8 mouse cellular contexts compared by ENCODE assay signal in the genomic region with DNA sequence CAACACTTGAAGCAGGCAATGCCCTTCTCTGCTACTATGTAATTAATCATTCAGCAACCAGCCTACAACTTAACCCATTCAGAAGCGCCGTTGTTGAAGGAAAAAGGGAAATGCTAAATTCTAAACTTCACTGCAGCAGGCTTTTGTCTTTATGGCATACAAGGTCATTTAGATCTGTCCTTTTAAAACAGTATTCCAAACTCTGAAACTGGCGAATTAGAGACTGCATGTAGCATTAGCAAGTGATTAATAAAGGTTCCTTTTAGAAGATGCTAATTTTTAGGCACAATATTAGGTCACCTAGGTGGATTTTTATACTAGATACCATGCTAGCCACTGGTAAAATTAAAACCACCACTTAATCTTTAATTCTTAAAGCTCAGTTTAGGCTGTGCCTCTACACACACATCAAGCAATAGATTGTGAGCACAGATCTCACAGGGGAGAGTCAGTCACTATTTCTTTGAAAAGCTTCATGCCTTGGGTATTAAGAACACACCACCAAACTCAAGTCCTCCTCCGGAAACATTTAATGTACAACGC. TPM values are rescaled to one million over a fixed set of nuclear protein-coding genes. Genes with fewer than 3 reads are reported as not detected.
DNase-seq lines count a peak whose midpoint lies in the region; ATAC-seq and TF ChIP-seq lines count a peak whose summit lies in the region.

No protein-coding gene starts in this region.

- H3K4me1 ChIP-seq in cerebellum, adult 2 months (ENCODE audit: control insufficient read depth, insufficient read depth, low read length) = no peaks in the 10 kb centered on the region
- H3K4me1 ChIP-seq in spleen, adult 2 months (ENCODE audit: control insufficient read depth, insufficient read depth, insufficient read length) = peaks cover 3% of the 10 kb centered on the region
- peaks cover 14% of the 10 kb centered on the region for H3K4me1 ChIP-seq in limb, embryonic 14.5 days (ENCODE audit: control insufficient read depth, insufficient read depth, low read length)
- peaks cover 2% of the 10 kb centered on the region for H3K4me1 ChIP-seq in thymus, adult 2 months (replicated peaks; ENCODE audit: control insufficient read depth, insufficient read depth, low read length)

- peak overlapping the region; percentile 100 for H3K9ac ChIP-seq in limb, embryonic 14.5 days (ENCODE audit: low read depth, low read length, severe bottlenecking)

- no peak for TF ChIP-seq CTCF in cerebellum, adult 2 months (IDR thresholded peaks at IDR 0.05; ENCODE audit: borderline replicate concordance, insufficient read depth, low read depth, low read length)
- no peak for TF ChIP-seq CTCF in spleen, adult 2 months (IDR thresholded peaks at IDR 0.05; ENCODE audit: extremely low read depth, insufficient read depth, insufficient read length, insufficient replicate concordance)
- TF ChIP-seq CTCF in thymus, adult 2 months (IDR thresholded peaks at IDR 0.05; ENCODE audit: borderline replicate concordance, control insufficient read depth, extremely low read depth, insufficient read depth, low read length, poor library complexity) = no peak

- peak in 1 of 2 experiments; percentile 8 for DNase-seq in cerebellum, adult 2 months
- DNase-seq in cerebellum, postnatal 36 days = no peak
- no peak for DNase-seq in spleen, adult 2 months (ENCODE audit: low read depth in 1 of 2, low spot score in 2 of 2)
- no peak for DNase-seq in spleen, adult 18-20 months
- no peak for DNase-seq in limb, embryonic 14.5 days (ENCODE audit: low spot score)
- DNase-seq in adipocyte (ENCODE audit: low spot score) = no peak
- no peak for DNase-seq in thymus, adult 2 months

- ATAC-seq in limb, embryonic 14.5 days (ENCODE audit: low FRiP score, low read depth) = no peak
- no peak for ATAC-seq in granulocyte monocyte progenitor cell, adult 5-6 weeks (replicated peaks; ENCODE audit: poor library complexity, severe bottlenecking)

- H3K4me2 ChIP-seq in limb, embryonic 14.5 days (replicated peaks; ENCODE audit: low read depth, low read length, severe bottlenecking) = peak overlapping the region; percentile 54

- H3K27me3 ChIP-seq in cerebellum, adult 2 months (ENCODE audit: control insufficient read depth, insufficient read depth, low read length) = no peaks in the 10 kb centered on the region
- H3K27me3 ChIP-seq in spleen, adult 2 months (ENCODE audit: control insufficient read depth, insufficient read depth, low read length) = no peaks in the 10 kb centered on the region
- H3K27me3 ChIP-seq in limb, embryonic 14.5 days (ENCODE audit: control insufficient read depth, insufficient read depth, low read length) = no peaks in the 10 kb centered on the region
- no peaks in the 10 kb centered on the region for H3K27me3 ChIP-seq in thymus, adult 2 months (ENCODE audit: control insufficient read depth, insufficient read depth, low read length)

- H3K4me3 ChIP-seq in cerebellum, adult 2 months (replicated peaks; ENCODE audit: insufficient read depth, low read depth, low read length) = peak overlapping the region; percentile 87
- peak overlapping the region; percentile 21 for H3K4me3 ChIP-seq in spleen, adult 2 months (ENCODE audit: extremely low read depth, insufficient read depth, insufficient read length)
- peak overlapping the region; percentile 90 for H3K4me3 ChIP-seq in limb, embryonic 14.5 days (replicated peaks; ENCODE audit: low read length)
- no peak overlapping the region for H3K4me3 ChIP-seq in thymus, adult 2 months (ENCODE audit: control insufficient read depth, insufficient read depth, low read length)

- H3K27ac ChIP-seq in cerebellum, adult 2 months (ENCODE audit: insufficient read depth, low read length) = no peak overlapping the region
- H3K27ac ChIP-seq in spleen, adult 2 months (ENCODE audit: insufficient read depth, low read length) = no peak overlapping the region; the same call in 1 of the 2 replicates
- H3K27ac ChIP-seq in limb, embryonic 14.5 days (replicated peaks; ENCODE audit: low read depth, low read length) = peak overlapping the region; percentile 100
- no peak overlapping the region for H3K27ac ChIP-seq in thymus, adult 2 months (ENCODE audit: control insufficient read depth, insufficient read depth, low read length)

- peaks cover 12% of the 10 kb centered on the region for H3K36me3 ChIP-seq in spleen, adult 2 months (ENCODE audit: control insufficient read depth, insufficient read depth, low read length)
- H3K36me3 ChIP-seq in limb, embryonic 14.5 days (ENCODE audit: control insufficient read depth, insufficient read depth, low read length) = peaks cover 23% of the 10 kb centered on the region
- H3K36me3 ChIP-seq in thymus, adult 2 months (ENCODE audit: control insufficient read depth, insufficient read depth, low read length) = peaks cover 14% of the 10 kb centered on the region; the same call in 1 of the 2 replicates

- H3K9me3 ChIP-seq in limb, embryonic 14.5 days (ENCODE audit: control insufficient read depth, low read length) = no peaks in the 10 kb centered on the region

- TF ChIP-seq POLR2A in cerebellum, adult 2 months (IDR thresholded peaks at IDR 0.05; ENCODE audit: borderline replicate concordance, insufficient read depth, low read length) = no peak
- TF ChIP-seq POLR2A in spleen, adult 2 months (IDR thresholded peaks at IDR 0.05; ENCODE audit: low read depth, low read length) = no peak
- TF ChIP-seq POLR2A in limb, embryonic 14.5 days (IDR thresholded peaks at IDR 0.05; ENCODE audit: borderline replicate concordance, extremely low read depth, insufficient read depth, insufficient read length) = no peak
- TF ChIP-seq POLR2A in thymus, adult 2 months (IDR thresholded peaks at IDR 0.05; ENCODE audit: control insufficient read depth, extremely low read depth, insufficient read depth, low read length, poor library complexity) = no peak

- 7% methylated on average over 5 of the region's 5 CpGs for WGBS in cerebellum, adult 2 months
- 15% methylated on average over 5 of the region's 5 CpGs for WGBS in spleen, adult 2 months
- WGBS in limb, embryonic 14.5 days = 8% methylated on average over 5 of the region's 5 CpGs
- WGBS in thymus, adult 2 months = 25% methylated on average over 5 of the region's 5 CpGs

RNA-seq across cellular contexts. Expression of gene Gtf2a1, which starts 2.7 kb away (rescaled TPM):
- 25.5 and 28.1 TPM in 2 replicates for polyA plus RNA-seq in cerebellum, adult 2 months (2012; rRNA removed)
- 12.2 and 12.7 TPM in 2 replicates for polyA plus RNA-seq in spleen, adult 2 months (2012; rRNA removed)
- 16.0 and 18.0 TPM in 2 replicates for polyA plus RNA-seq in limb, embryonic 14.5 days (2012; rRNA removed)
- 32.0 and 35.5 TPM in 2 replicates for polyA plus RNA-seq in limb, embryonic 14.5 days (2014; fragmentation: Nextera tagmentation; extraction: Ambion mirVana)
- total RNA-seq in granulocyte monocyte progenitor cell, adult 5-6 weeks (2014; fragmentation: Nextera tagmentation) = 26.0 and 36.6 TPM in 2 replicates
- total RNA-seq in granulocyte monocyte progenitor cell, adult 5-6 weeks (2017) = 29.3 and 39.8 TPM in 2 replicates
- polyA plus RNA-seq in thymus, adult 2 months (2012; rRNA removed) = 16.3 and 20.1 TPM in 2 replicates
